In genomic region chr9:50478826-50479225, GRCm38 (mm10) we compare ENCODE assay signal across 12 mouse cellular contexts. TPM values are rescaled to one million over a fixed set of nuclear protein-coding genes. Genes with fewer than 3 reads are reported as not detected.
DNase-seq lines count a peak whose midpoint lies in the region; ATAC-seq and TF ChIP-seq lines count a peak whose summit lies in the region.
"Had no signal": no experiment of that assay in that cellular context is flagged by ENCODE, and none has a peak within 500 bp of the region (broad histone marks: within the 10 kb centered on the region; RNA-seq: fewer than 3 reads in every experiment).

No protein-coding gene starts in this region.

- H3K9ac ChIP-seq in heart, embryonic 15.5 days = no peak overlapping the region
- no peak overlapping the region for H3K9ac ChIP-seq in stomach, postnatal 0 days (ENCODE audit: low read length)
- no peak overlapping the region for H3K9ac ChIP-seq in forebrain, embryonic 15.5 days (replicated peaks)
- H3K9ac ChIP-seq: embryonic facial prominence, embryonic 15.5 days had no signal

- H3K36me3 ChIP-seq in heart, embryonic 15.5 days = no peaks in the 10 kb centered on the region
- H3K36me3 ChIP-seq in stomach, postnatal 0 days (ENCODE audit: control insufficient read depth, insufficient read depth, low read length) = no peaks in the 10 kb centered on the region
- H3K36me3 ChIP-seq in forebrain, embryonic 15.5 days = no peaks in the 10 kb centered on the region
- H3K36me3 ChIP-seq: embryonic facial prominence, embryonic 15.5 days had no signal

- H3K9me3 ChIP-seq in heart, embryonic 15.5 days (replicated peaks) = no peaks in the 10 kb centered on the region
- no peaks in the 10 kb centered on the region for H3K9me3 ChIP-seq in stomach, postnatal 0 days (ENCODE audit: control insufficient read depth, low read length)
- H3K9me3 ChIP-seq in forebrain, embryonic 15.5 days = no peaks in the 10 kb centered on the region
- H3K9me3 ChIP-seq: embryonic facial prominence, embryonic 15.5 days; megakaryocyte, embryonic 14.5 days had no signal

- 0 out of 2 replicates have a peak, but pooled peaks cover 3% of the 10 kb centered on the region for H3K27me3 ChIP-seq in heart, embryonic 15.5 days
- H3K27me3 ChIP-seq in stomach, postnatal 0 days (ENCODE audit: control insufficient read depth, insufficient read depth, low read length) = no peaks in the 10 kb centered on the region
- H3K27me3 ChIP-seq in forebrain, embryonic 15.5 days = no peaks in the 10 kb centered on the region
- H3K27me3 ChIP-seq: embryonic facial prominence, embryonic 15.5 days had no signal

- 17% methylated on average over 5 of the region's 5 CpGs for WGBS in heart, embryonic 15.5 days
- 19% methylated on average over 5 of the region's 5 CpGs for WGBS in bone marrow, adult 2 months
- WGBS in stomach, postnatal 0 days = 17% methylated on average over 5 of the region's 5 CpGs
- WGBS in forebrain, embryonic 15.5 days = 18% methylated on average over 5 of the region's 5 CpGs

- TF ChIP-seq CTCF in bone marrow, adult 2 months (IDR thresholded peaks at IDR 0.05; ENCODE audit: control insufficient read depth, insufficient read depth, low read length) = no peak
- TF ChIP-seq CTCF in stomach, postnatal 0 days (IDR thresholded peaks at IDR 0.05; ENCODE audit: low read depth) = no peak

- H3K27ac ChIP-seq in heart, embryonic 15.5 days = peak overlapping the region; percentile 20; the same call in 1 of the 2 replicates
- H3K27ac ChIP-seq in bone marrow, adult 2 months (ENCODE audit: control insufficient read depth, insufficient read depth, low read depth, low read length, poor library complexity) = peak overlapping the region; percentile 81
- no peak overlapping the region for H3K27ac ChIP-seq in stomach, postnatal 0 days (replicated peaks)
- H3K27ac ChIP-seq in forebrain, embryonic 15.5 days (replicated peaks) = no peak overlapping the region
- H3K27ac ChIP-seq: embryonic facial prominence, embryonic 15.5 days had no signal

- H3K4me1 ChIP-seq in heart, embryonic 15.5 days (replicated peaks) = peaks cover 5% of the 10 kb centered on the region; the same call in 1 of the 2 replicates
- peaks cover 6% of the 10 kb centered on the region for H3K4me1 ChIP-seq in bone marrow, adult 2 months (ENCODE audit: control insufficient read depth, insufficient read depth, low read length)
- H3K4me1 ChIP-seq in stomach, postnatal 0 days (replicated peaks; ENCODE audit: control insufficient read depth, insufficient read depth) = no peaks in the 10 kb centered on the region
- no peaks in the 10 kb centered on the region for H3K4me1 ChIP-seq in forebrain, embryonic 15.5 days
- H3K4me1 ChIP-seq: embryonic facial prominence, embryonic 15.5 days had no signal

- no peak for ATAC-seq in heart, embryonic 15.5 days (replicated peaks; ENCODE audit: insufficient number of reproducible peaks, insufficient read depth, low FRiP score, low read depth)
- peak; percentile 55; the same call in 1 of the 2 replicates for ATAC-seq in stomach, postnatal 0 days (ENCODE audit: low FRiP score, low TSS enrichment)
- no peak for ATAC-seq in forebrain, embryonic 15.5 days (replicated peaks)

- H3K4me3 ChIP-seq in heart, embryonic 15.5 days = no peak overlapping the region
- peak overlapping the region; percentile 22 for H3K4me3 ChIP-seq in bone marrow, adult 2 months (replicated peaks; ENCODE audit: control insufficient read depth, low read depth, low read length)
- H3K4me3 ChIP-seq in stomach, postnatal 0 days (ENCODE audit: low read depth, low read length) = no peak overlapping the region
- no peak overlapping the region for H3K4me3 ChIP-seq in forebrain, embryonic 15.5 days
- H3K4me3 ChIP-seq: embryonic facial prominence, embryonic 15.5 days; megakaryocyte, embryonic 14.5 days had no signal

- no peak overlapping the region for H3K4me2 ChIP-seq in heart, embryonic 15.5 days
- no peak overlapping the region for H3K4me2 ChIP-seq in stomach, postnatal 0 days (replicated peaks; ENCODE audit: low read depth)
- H3K4me2 ChIP-seq in forebrain, embryonic 15.5 days (replicated peaks) = no peak overlapping the region
- H3K4me2 ChIP-seq: embryonic facial prominence, embryonic 15.5 days had no signal

- TF ChIP-seq EP300 in stomach, postnatal 0 days (optimal IDR thresholded peaks at IDR 0.05) = no peak

- DNase-seq in heart, postnatal 25 days (ENCODE audit: low spot score) = no peak
- DNase-seq in lung, adult 18-20 months = peak; percentile 68 to 76
- peak; percentile 64 for DNase-seq in stomach, postnatal 0 days (ENCODE audit: low spot score)
- no peak for DNase-seq in layer of hippocampus, postnatal 10 days (ENCODE audit: low spot score in 2 of 2)
- DNase-seq in testis, postnatal 10 days (ENCODE audit: low spot score) = no peak
- DNase-seq: cerebellum, adult 11-12 months had no signal

- intact Hi-C loops in heart, postnatal 25 days (cut with DNase I) = no loop called here

- no peak for TF ChIP-seq POLR2A in bone marrow, adult 2 months (IDR thresholded peaks at IDR 0.05; ENCODE audit: borderline replicate concordance, control insufficient read depth, low read depth, low read length)

RNA-seq across cellular contexts. Expression of gene Plet1, which starts 15.5 kb away (rescaled TPM):
- 0.45 and 1.4 TPM in 2 replicates for polyA plus RNA-seq in heart, embryonic 15.5 days (2015; fragmentation: Nextera tagmentation; extraction: Ambion mirVana)
- 1 to 10 TPM; 1.6 to 2.2 TPM for total RNA-seq in heart, postnatal 25 days (2021)
- 1.5 TPM in 1 of 2 replicates, not detected in the other for polyA plus RNA-seq in bone marrow, adult 2 months (2011; ENCODE audit: insufficient read depth, insufficient read length, low replicate concordance, missing spikeins)
- polyA plus RNA-seq in stomach, postnatal 0 days (2015; fragmentation: Nextera tagmentation; extraction: Ambion mirVana) = 76.4 and 79.7 TPM in 2 replicates
- total RNA-seq in layer of hippocampus, postnatal 10 days (2021) = under 1 TPM in 1 of 2 experiments, not detected in 1; 0.27 TPM
- polyA plus RNA-seq in forebrain, embryonic 15.5 days (2015; fragmentation: Nextera tagmentation; extraction: Ambion mirVana) = 0.23 TPM in 1 of 2 replicates, not detected in the other
- total RNA-seq: hematopoietic stem cell, adult 5-6 weeks had no signal

RNA-seq across cellular contexts. Expression of gene Pts, which starts 49.7 kb away (rescaled TPM):
- 82.3 and 83.6 TPM in 2 replicates for polyA plus RNA-seq in heart, embryonic 15.5 days (2015; fragmentation: Nextera tagmentation; extraction: Ambion mirVana)
- 10 to 100 TPM; 29.0 to 29.5 TPM for total RNA-seq in heart, postnatal 25 days (2021)
- 14.5 and 35.7 TPM in 2 replicates for polyA plus RNA-seq in bone marrow, adult 2 months (2011; ENCODE audit: insufficient read depth, insufficient read length, low replicate concordance, missing spikeins)
- polyA plus RNA-seq in stomach, postnatal 0 days (2015; fragmentation: Nextera tagmentation; extraction: Ambion mirVana) = 83.8 and 87.0 TPM in 2 replicates
- total RNA-seq in layer of hippocampus, postnatal 10 days (2021) = 10 to 100 TPM; 38.2 to 42.9 TPM
- polyA plus RNA-seq in forebrain, embryonic 15.5 days (2015; fragmentation: Nextera tagmentation; extraction: Ambion mirVana) = 89.4 and 93.4 TPM in 2 replicates

Comparison
In these comparisons a context has a peak if more than half of its experiments do, and no peak if none do; other contexts are left out.
1. H3K27ac ChIP-seq: peak in heart, embryonic 15.5 days (single experiment) and bone marrow, adult 2 months (single experiment); none in stomach, postnatal 0 days (single experiment) and forebrain, embryonic 15.5 days (single experiment).
2. DNase-seq: peak in lung, adult 18-20 months (2 of 2) and stomach, postnatal 0 days (single experiment); none in heart, postnatal 25 days (single experiment), layer of hippocampus, postnatal 10 days (0 of 2) and testis, postnatal 10 days (single experiment).
3. RNA of gene Plet1, which starts 15.5 kb away (polyA plus RNA-seq): 76.4 to 79.7 TPM in stomach, postnatal 0 days; 1.5 TPM in bone marrow, adult 2 months, 0.45 to 1.4 TPM in heart, embryonic 15.5 days and 0.23 TPM in forebrain, embryonic 15.5 days; every median in the first group is over 10 times any median in the second.